Mouse (Mus musculus) frontal cortex, adult (tissue): ENCODE results near the gene Slc2a4.

ENCODE experiments used
- ATAC-seq: cut with Nextera tagmentation; 2 replicates; pipeline ENCODE4 v1.9.2; 2017; ENCODE audit warnings: mild to moderate bottlenecking, moderate library complexity, mixed read lengths; ENCODE audit not compliant: low TSS enrichment

The Slc2a4 gene

GRCm38 (mm10) chr11:69901993-69902392, 46.0 kb downstream of the Slc2a4 start:
- ATAC-seq: no peak

DNA sequence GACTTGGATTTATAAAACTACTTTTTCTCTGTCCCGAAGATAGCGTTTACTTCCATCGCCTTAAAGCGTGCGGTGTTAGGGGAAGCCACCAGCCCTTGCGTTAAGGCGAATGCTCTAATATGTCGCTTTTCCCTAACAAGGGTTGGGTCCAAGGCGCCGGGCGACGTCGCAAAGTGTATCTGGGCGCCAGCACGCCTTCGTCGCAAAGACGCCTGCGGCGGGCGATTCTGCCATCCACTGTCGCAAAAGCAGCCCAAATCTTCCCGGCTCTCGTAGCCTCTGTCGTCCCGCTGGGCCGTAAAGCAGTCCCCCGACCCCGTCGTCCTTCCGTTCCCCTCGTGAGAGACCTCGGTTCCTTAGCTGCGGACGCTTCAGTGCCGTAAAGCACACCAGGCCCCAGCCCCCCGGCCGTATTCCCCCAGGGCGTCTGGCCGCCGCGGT, 46.6 kb downstream of the Slc2a4 start:
- ATAC-seq: peak; percentile 79

DNA sequence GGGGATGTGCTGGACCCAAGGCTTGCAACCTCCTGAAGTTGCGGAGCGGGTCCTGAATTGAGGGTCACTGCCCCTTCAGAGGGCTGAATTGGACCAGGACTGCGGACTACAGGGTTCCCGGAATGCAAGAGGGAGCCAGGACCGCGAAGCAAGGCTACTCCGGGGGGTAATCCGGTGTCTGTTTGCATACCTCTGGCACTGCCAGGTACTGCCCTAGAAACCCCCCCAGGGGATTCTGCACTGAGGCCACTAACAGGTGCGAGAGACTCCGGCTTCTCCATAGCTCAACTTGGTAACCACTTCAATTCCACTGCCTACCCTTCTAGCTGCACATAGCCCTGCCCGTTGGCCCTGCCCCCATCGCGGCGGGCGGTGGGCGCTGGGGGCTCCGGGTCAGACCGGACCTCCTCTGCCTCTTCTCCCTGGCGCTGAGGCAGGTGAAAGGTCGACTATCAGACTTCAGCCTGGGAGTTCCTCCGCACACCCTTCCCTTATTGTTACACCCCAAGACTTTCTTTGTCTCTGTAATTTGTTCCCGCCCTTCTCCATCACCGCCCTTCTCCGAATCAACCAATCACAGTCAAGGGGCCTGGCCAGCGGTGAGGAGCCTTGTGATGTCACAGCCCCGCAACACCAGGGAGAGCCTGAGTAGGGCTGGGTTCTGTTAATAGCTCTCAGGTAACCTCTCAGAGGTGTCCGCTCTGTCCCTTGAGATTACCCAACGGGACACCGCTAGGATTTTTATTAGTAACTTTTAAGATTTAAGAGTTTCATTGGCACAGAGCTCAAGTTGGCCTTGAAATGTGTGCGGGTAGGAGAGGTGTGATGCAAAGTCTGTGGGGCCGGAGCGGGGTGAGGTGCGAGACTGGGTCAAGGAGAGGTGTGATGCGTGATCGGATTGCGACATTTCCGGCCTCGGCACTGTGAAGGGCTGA, 47.2 kb downstream of the Slc2a4 start, which contains the start of the genes 2810408A11Rik and Neurl4:
Gene 2810408A11Rik, minus strand, starts transcription at position 517 of the 935 bp plus-strand sequence.
Gene Neurl4, plus strand, starts transcription at position 602 of the 935 bp plus-strand sequence.
- peak; percentile 92 for ATAC-seq

- ATAC-seq: no peak
These were observed 48.1 kb downstream of the Slc2a4 start for GRCm38 (mm10) chr11:69899870-69900269.

DNA sequence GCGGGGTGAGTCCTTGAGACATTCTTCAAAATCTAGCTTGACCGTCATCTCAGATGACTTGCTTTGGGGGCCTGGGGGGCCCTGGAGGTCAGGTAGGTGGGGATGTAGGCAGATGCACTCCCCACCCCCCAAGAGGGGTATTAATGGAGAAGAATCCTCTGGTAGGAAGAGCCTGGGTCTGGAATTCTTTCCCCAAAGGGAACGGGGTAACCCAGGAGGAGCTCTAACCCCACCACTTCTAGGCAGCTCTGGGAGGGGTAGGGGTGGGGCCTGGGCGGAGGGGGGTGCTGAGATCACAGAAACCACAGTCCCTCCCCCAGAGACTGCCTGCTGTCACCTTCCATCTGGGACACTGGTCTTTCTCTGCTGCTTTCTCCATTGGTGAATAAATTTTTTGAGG, 52.7 kb downstream of the Slc2a4 start, which contains the start of gene Acap1:
Gene Acap1, minus strand, starts transcription at position 249 of the 400 bp plus-strand sequence.
- ATAC-seq: no peak

DNA sequence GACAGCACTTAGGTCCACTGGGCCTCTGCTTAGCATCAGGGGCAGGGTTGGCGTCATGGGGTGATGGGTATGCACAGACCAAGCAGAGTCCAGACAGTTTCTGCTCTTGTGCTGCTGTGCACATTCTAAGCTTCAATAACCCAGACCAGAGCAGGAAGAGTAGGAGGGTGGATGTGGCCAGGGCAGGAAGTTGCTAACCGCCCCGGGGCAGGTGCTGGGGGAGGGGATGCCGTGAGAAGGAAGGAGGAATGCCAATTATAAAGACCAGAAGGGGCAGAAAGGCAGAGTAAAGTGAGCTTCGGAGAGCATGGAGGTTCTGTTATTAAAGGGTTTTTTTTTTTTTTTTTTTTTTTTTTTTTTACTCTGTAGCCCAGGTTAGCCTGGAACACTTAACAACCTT, 53.3 kb downstream of the Slc2a4 start:
- ATAC-seq: no peak
